In genomic region chr6:135832041-135832440, GRCm38 (mm10) we compare ENCODE assay signal across 20 mouse cellular contexts.
"Had no signal": no experiment of that assay in that cellular context is flagged by ENCODE, and none has a peak within 500 bp of the region (broad histone marks: within the 10 kb centered on the region; RNA-seq: fewer than 3 reads in every experiment).

No protein-coding gene starts in this region.

- DNase-seq: liver, postnatal 0 days; lung, adult 2 months; lung, postnatal 4 days; midbrain, embryonic 14.5 days; retina, postnatal 1 day; right cerebral cortex, postnatal 14 days; right cerebral cortex, postnatal 4 days; spleen, adult 18-20 months; thymus, adult 2 months; thymus, postnatal 25 days; thymus, postnatal 4 days had no signal

- H3K4me3 ChIP-seq: liver, embryonic 15.5 days; lung, embryonic 15.5 days; midbrain, embryonic 10.5 days; midbrain, embryonic 12.5 days; myocyte; neural tube, embryonic 13.5 days; neural tube, embryonic 15.5 days had no signal

- ATAC-seq: liver, postnatal 0 days; lung, postnatal 0 days; midbrain, embryonic 16.5 days had no signal

- H3K27ac ChIP-seq: liver, embryonic 15.5 days; lung, embryonic 15.5 days; midbrain, embryonic 10.5 days; midbrain, embryonic 12.5 days; neural tube, embryonic 13.5 days; neural tube, embryonic 15.5 days had no signal
